Mouse (Mus musculus): ENCODE results near the gene Dexi. TPM values are rescaled to one million over a fixed set of nuclear protein-coding genes. Genes with fewer than 3 reads are reported as not detected.

Gene Dexi
- polyA plus RNA-seq, 1 experiment from 2014 or later, result 29.1 TPM

DNA sequence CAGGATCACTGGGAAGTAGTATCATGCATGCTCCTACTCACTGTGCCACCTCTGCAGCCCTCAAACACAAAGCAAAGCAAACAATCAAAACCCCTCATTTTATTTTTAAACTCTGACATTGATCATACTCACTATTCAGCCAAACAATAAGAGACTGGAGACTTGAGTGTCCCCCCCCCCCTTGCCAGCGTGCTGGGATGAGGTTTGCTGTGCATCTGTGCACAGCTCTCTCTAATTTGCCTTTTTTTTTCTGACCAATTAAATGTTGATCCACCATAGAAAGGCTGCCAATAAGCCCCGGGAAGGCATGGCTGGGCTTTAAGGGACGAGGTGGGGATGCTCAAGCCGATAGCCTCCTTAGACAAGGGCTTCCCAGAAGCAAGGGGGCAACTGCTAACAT, 35.4 kb downstream of the Dexi start:
- ATAC-seq (replicated peaks; ENCODE audit: insufficient number of reproducible peaks, low FRiP score, low TSS enrichment, low read depth), result no peak
- 62% methylated on average over 4 of the region's 4 CpGs for WGBS
- no peak overlapping the region for H3K9ac ChIP-seq (replicated peaks; ENCODE audit: low read length)

DNA sequence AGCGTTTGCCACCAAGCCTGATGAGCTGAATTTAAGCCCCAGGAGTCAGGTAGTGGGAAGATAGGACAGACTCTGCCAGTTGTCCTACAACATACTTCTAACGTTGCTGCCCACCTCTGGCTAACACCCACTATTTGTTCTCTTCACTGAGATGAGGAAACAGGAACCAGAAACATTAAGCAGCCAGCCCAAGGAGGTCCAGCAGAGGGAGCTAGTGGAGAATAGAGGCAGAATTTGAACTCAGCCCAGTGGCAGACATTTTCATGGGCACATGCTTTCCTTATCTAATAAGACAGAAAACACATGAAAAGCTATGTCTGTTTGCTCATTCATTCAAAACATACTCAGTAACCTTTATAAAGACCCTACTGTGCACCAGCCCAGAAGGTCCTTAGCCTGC, 39.8 kb downstream of the Dexi start:
- DNase-seq (ENCODE audit: low spot score) (no peak), ATAC-seq (replicated peaks; ENCODE audit: insufficient number of reproducible peaks, low FRiP score, low TSS enrichment, low read depth) (no peak)
- 84% methylated on average over 2 of the region's 2 CpGs for WGBS
- Histone ChIP-seq H3K4me3 (ENCODE audit: low read depth, low read length) (no peak overlapping the region), H3K4me1 (ENCODE audit: control insufficient read depth, insufficient read depth, low read length) (no peaks in the 10 kb centered on the region), H3K4me2 (ENCODE audit: low read depth, low read length) (no peak overlapping the region), H3K27me3 (ENCODE audit: control insufficient read depth, insufficient read depth, low read length) (no peaks in the 10 kb centered on the region), H3K27ac (replicated peaks; ENCODE audit: low read depth, low read length) (no peak overlapping the region), H3K9ac (replicated peaks; ENCODE audit: low read length) (no peak overlapping the region), H3K9me3 (replicated peaks; ENCODE audit: control insufficient read depth, low read length) (no peaks in the 10 kb centered on the region), H3K36me3 (replicated peaks; ENCODE audit: control insufficient read depth, insufficient read depth, low read depth, low read length) (no peaks in the 10 kb centered on the region)

More for the DNA sequence above, 35.4 kb downstream of the Dexi start:
- Histone ChIP-seq H3K4me3 (ENCODE audit: low read depth, low read length) (no peak overlapping the region), H3K27ac (replicated peaks; ENCODE audit: low read depth, low read length) (no peak overlapping the region), H3K4me2 (ENCODE audit: low read depth, low read length) (no peak overlapping the region), H3K27me3 (ENCODE audit: control insufficient read depth, insufficient read depth, low read length) (no peaks in the 10 kb centered on the region), H3K9me3 (replicated peaks; ENCODE audit: control insufficient read depth, low read length) (no peaks in the 10 kb centered on the region), H3K36me3 (replicated peaks; ENCODE audit: control insufficient read depth, insufficient read depth, low read depth, low read length) (no peaks in the 10 kb centered on the region), H3K4me1 (ENCODE audit: control insufficient read depth, insufficient read depth, low read length) (no peaks in the 10 kb centered on the region)
- DNase-seq (ENCODE audit: low spot score), result no peak

GRCm38 (mm10) chr16:10501865-10502264, 41.0 kb downstream of the Dexi start:
- Histone ChIP-seq H3K36me3 (replicated peaks; ENCODE audit: control insufficient read depth, insufficient read depth, low read depth, low read length) (no peaks in the 10 kb centered on the region), H3K9me3 (replicated peaks; ENCODE audit: control insufficient read depth, low read length) (no peaks in the 10 kb centered on the region), H3K4me3 (ENCODE audit: low read depth, low read length) (no peak overlapping the region), H3K9ac (replicated peaks; ENCODE audit: low read length) (no peak overlapping the region), H3K4me1 (ENCODE audit: control insufficient read depth, insufficient read depth, low read length) (no peaks in the 10 kb centered on the region), H3K4me2 (ENCODE audit: low read depth, low read length) (no peak overlapping the region), H3K27ac (replicated peaks; ENCODE audit: low read depth, low read length) (no peak overlapping the region), H3K27me3 (ENCODE audit: control insufficient read depth, insufficient read depth, low read length) (no peaks in the 10 kb centered on the region)
- peak; percentile 88 for DNase-seq (ENCODE audit: low spot score)
- WGBS, result 10% methylated on average over 8 of the region's 8 CpGs
- ATAC-seq (replicated peaks; ENCODE audit: insufficient number of reproducible peaks, low FRiP score, low TSS enrichment, low read depth), result no peak

DNA sequence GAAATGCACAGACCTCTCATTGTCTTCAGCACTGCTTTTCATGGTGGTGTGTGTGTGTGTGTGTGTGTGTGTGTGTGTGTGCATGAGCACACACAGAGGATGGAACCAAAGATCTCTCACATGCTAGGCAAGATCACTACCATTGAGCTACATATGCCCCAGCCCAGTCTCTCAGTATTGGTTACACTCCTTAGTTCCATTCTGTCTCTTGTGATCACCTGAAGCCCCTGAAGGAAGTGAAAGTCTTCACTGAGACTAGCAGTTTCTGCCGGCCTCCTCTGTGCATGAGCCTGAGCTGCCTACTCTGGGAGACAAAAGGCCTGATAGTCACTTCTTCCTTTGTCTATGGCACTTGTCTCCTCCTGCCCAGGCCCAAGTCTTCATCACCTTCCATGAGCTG, 43.7 kb downstream of the Dexi start:
- no peaks in the 10 kb centered on the region for H3K27me3 ChIP-seq (ENCODE audit: control insufficient read depth, insufficient read depth, low read length)
- H3K4me1 ChIP-seq (ENCODE audit: control insufficient read depth, insufficient read depth, low read length), result no peaks in the 10 kb centered on the region
- 42% methylated on average over 1 of the region's 1 CpGs for WGBS
- no peaks in the 10 kb centered on the region for H3K36me3 ChIP-seq (replicated peaks; ENCODE audit: control insufficient read depth, insufficient read depth, low read depth, low read length)
- ATAC-seq (replicated peaks; ENCODE audit: insufficient number of reproducible peaks, low FRiP score, low TSS enrichment, low read depth) (no peak), DNase-seq (ENCODE audit: low spot score) (no peak)
- no peak overlapping the region for H3K27ac ChIP-seq (replicated peaks; ENCODE audit: low read depth, low read length)
- H3K9me3 ChIP-seq (replicated peaks; ENCODE audit: control insufficient read depth, low read length), result no peaks in the 10 kb centered on the region
- no peak overlapping the region for H3K9ac ChIP-seq (replicated peaks; ENCODE audit: low read length)
- no peak overlapping the region for H3K4me3 ChIP-seq (ENCODE audit: low read depth, low read length)
- H3K4me2 ChIP-seq (ENCODE audit: low read depth, low read length), result no peak overlapping the region

- 76% methylated on average over 5 of the region's 5 CpGs for WGBS
- no peak for DNase-seq (ENCODE audit: low spot score)
- Histone ChIP-seq H3K27me3 (ENCODE audit: control insufficient read depth, insufficient read depth, low read length) (no peaks in the 10 kb centered on the region), H3K9me3 (replicated peaks; ENCODE audit: control insufficient read depth, low read length) (no peaks in the 10 kb centered on the region), H3K36me3 (replicated peaks; ENCODE audit: control insufficient read depth, insufficient read depth, low read depth, low read length) (no peaks in the 10 kb centered on the region), H3K4me2 (ENCODE audit: low read depth, low read length) (no peak overlapping the region), H3K4me3 (ENCODE audit: low read depth, low read length) (no peak overlapping the region), H3K9ac (replicated peaks; ENCODE audit: low read length) (no peak overlapping the region), H3K27ac (replicated peaks; ENCODE audit: low read depth, low read length) (no peak overlapping the region), H3K4me1 (ENCODE audit: control insufficient read depth, insufficient read depth, low read length) (no peaks in the 10 kb centered on the region)
- ATAC-seq (replicated peaks; ENCODE audit: insufficient number of reproducible peaks, low FRiP score, low TSS enrichment, low read depth), result no peak
These were observed 44.7 kb downstream of the Dexi start for GRCm38 (mm10) chr16:10498096-10498602.

GRCm38 (mm10) chr16:10495824-10496298, 47.0 kb downstream of the Dexi start:
- H3K27me3 ChIP-seq (ENCODE audit: control insufficient read depth, insufficient read depth, low read length), result no peaks in the 10 kb centered on the region
- 65% methylated on average over 2 of the region's 2 CpGs for WGBS
- H3K9me3 ChIP-seq (replicated peaks; ENCODE audit: control insufficient read depth, low read length), result no peaks in the 10 kb centered on the region
- H3K4me2 ChIP-seq (ENCODE audit: low read depth, low read length), result no peak overlapping the region
- ATAC-seq (replicated peaks; ENCODE audit: insufficient number of reproducible peaks, low FRiP score, low TSS enrichment, low read depth) (no peak), DNase-seq (ENCODE audit: low spot score) (no peak)
- no peaks in the 10 kb centered on the region for H3K4me1 ChIP-seq (ENCODE audit: control insufficient read depth, insufficient read depth, low read length)
- H3K27ac ChIP-seq (replicated peaks; ENCODE audit: low read depth, low read length), result no peak overlapping the region
- no peaks in the 10 kb centered on the region for H3K36me3 ChIP-seq (replicated peaks; ENCODE audit: control insufficient read depth, insufficient read depth, low read depth, low read length)
- no peak overlapping the region for H3K9ac ChIP-seq (replicated peaks; ENCODE audit: low read length)
- H3K4me3 ChIP-seq (ENCODE audit: low read depth, low read length), result no peak overlapping the region

- ATAC-seq (replicated peaks; ENCODE audit: insufficient number of reproducible peaks, low FRiP score, low TSS enrichment, low read depth), result no peak
- WGBS, result 87% methylated on average over 3 of the region's 3 CpGs
These were observed 50.3 kb downstream of the Dexi start for GRCm38 (mm10) chr16:10492587-10492986.

DNA sequence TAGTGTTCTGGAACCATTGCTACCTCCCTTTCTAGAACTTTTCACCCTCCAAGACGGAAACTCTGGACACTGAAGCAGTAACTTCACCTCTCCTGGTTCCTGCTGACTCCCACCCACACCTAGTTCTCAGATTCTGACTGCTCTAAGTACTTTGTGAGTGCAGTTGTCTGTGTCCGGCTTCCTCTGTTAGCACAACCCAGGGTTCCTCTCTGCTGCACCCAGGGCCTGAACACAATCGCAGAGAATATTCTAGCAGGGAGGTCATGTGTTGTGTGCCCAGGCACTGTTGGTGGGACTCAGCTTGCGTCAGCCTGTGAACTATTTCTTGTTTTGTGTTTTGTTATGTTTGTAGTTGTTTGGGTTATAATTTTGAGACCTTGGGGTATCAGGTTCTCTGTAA, 51.1 kb downstream of the Dexi start:
- 84% methylated on average over 4 of the region's 4 CpGs for whole genome bisulfite sequencing
- Histone ChIP-seq H3K9me3 (replicated peaks; ENCODE audit: control insufficient read depth, low read length) (no peaks in the 10 kb centered on the region), H3K4me3 (ENCODE audit: low read depth, low read length) (no peak overlapping the region), H3K36me3 (replicated peaks; ENCODE audit: control insufficient read depth, insufficient read depth, low read depth, low read length) (no peaks in the 10 kb centered on the region), H3K4me1 (ENCODE audit: control insufficient read depth, insufficient read depth, low read length) (peaks cover 4% of the 10 kb centered on the region), H3K9ac (replicated peaks; ENCODE audit: low read length) (no peak overlapping the region), H3K4me2 (ENCODE audit: low read depth, low read length) (no peak overlapping the region), H3K27ac (replicated peaks; ENCODE audit: low read depth, low read length) (no peak overlapping the region), H3K27me3 (ENCODE audit: control insufficient read depth, insufficient read depth, low read length) (0 out of 2 replicates have a peak, but pooled peaks cover 2% of the 10 kb centered on the region)
- no peak for DNase-seq (ENCODE audit: low spot score)
- ATAC-seq (replicated peaks; ENCODE audit: insufficient number of reproducible peaks, low FRiP score, low TSS enrichment, low read depth), result no peak

More at GRCm38 (mm10) chr16:10492587-10492986, 50.3 kb downstream of the Dexi start:
- Histone ChIP-seq H3K4me1 (ENCODE audit: control insufficient read depth, insufficient read depth, low read length) (peaks cover 4% of the 10 kb centered on the region), H3K4me2 (ENCODE audit: low read depth, low read length) (no peak overlapping the region), H3K27ac (replicated peaks; ENCODE audit: low read depth, low read length) (no peak overlapping the region), H3K9ac (replicated peaks; ENCODE audit: low read length) (no peak overlapping the region), H3K27me3 (ENCODE audit: control insufficient read depth, insufficient read depth, low read length) (0 out of 2 replicates have a peak, but pooled peaks cover 2% of the 10 kb centered on the region), H3K9me3 (replicated peaks; ENCODE audit: control insufficient read depth, low read length) (no peaks in the 10 kb centered on the region), H3K4me3 (ENCODE audit: low read depth, low read length) (no peak overlapping the region), H3K36me3 (replicated peaks; ENCODE audit: control insufficient read depth, insufficient read depth, low read depth, low read length) (no peaks in the 10 kb centered on the region)
- DNase-seq (ENCODE audit: low spot score), result no peak

All from embryonic facial prominence, embryonic 11.5 days (tissue).